In genomic region chr11:69837952-69838713, GRCm38 (mm10) we compare ENCODE assay signal across 7 mouse cellular contexts. TPM values are rescaled to one million over a fixed set of nuclear protein-coding genes. Genes with fewer than 3 reads are reported as not detected.
DNase-seq lines count a peak whose midpoint lies in the region; ATAC-seq and TF ChIP-seq lines count a peak whose summit lies in the region.

Gene Tmem256 (plus strand): TSS chr11:69838514.

- TF ChIP-seq POLR2A in small intestine, adult 2 months (IDR thresholded peaks at IDR 0.05; ENCODE audit: low read depth, low read length), result peak; percentile 78

- peak within 1 kb of the TSS; percentile 88 for H3K4me3 ChIP-seq in embryonic facial prominence, embryonic 10.5 days
- peak within 1 kb of the TSS; percentile 77 for H3K4me3 ChIP-seq in intestine, postnatal 0 days (ENCODE audit: low read depth, low read length)
- H3K4me3 ChIP-seq in midbrain, embryonic 12.5 days, result peak within 1 kb of the TSS; percentile 82
- peak within 1 kb of the TSS; percentile 76 for H3K4me3 ChIP-seq in small intestine, adult 2 months (ENCODE audit: low read depth, low read length)

- peak within 1 kb of the TSS; percentile 98 for H3K4me2 ChIP-seq in intestine, postnatal 0 days (replicated peaks; ENCODE audit: low read depth)
- H3K4me2 ChIP-seq in midbrain, embryonic 12.5 days (replicated peaks), result peak within 1 kb of the TSS; percentile 96

- intact Hi-C loops in left cerebral cortex, postnatal 4 days (cut with DNase I), result loop anchor here (5.0 kb wide), 1 partner anchor 36 kb away; the partner anchor contains the start of gene Fgf11

- 1% methylated on average over 34 of the region's 34 CpGs for WGBS in embryonic facial prominence, embryonic 10.5 days
- WGBS in intestine, postnatal 0 days, result under 1% methylated on average over 34 of the region's 34 CpGs
- WGBS in midbrain, embryonic 12.5 days, result under 1% methylated on average over 34 of the region's 34 CpGs
- WGBS in small intestine, adult 2 months, result under 1% methylated on average over 34 of the region's 34 CpGs

- TF ChIP-seq CTCF in intestine, postnatal 0 days (IDR thresholded peaks at IDR 0.05; ENCODE audit: low read depth), result no peak; the same call in 1 of the 2 replicates
- no peak for TF ChIP-seq CTCF in small intestine, adult 2 months (IDR thresholded peaks at IDR 0.05; ENCODE audit: extremely low read depth, insufficient read length, insufficient replicate concordance, low read depth, low read length)

- no peaks in the 10 kb centered on the region for H3K9me3 ChIP-seq in embryonic facial prominence, embryonic 10.5 days
- H3K9me3 ChIP-seq in intestine, postnatal 0 days (ENCODE audit: control insufficient read depth), result no peaks in the 10 kb centered on the region
- H3K9me3 ChIP-seq in midbrain, embryonic 12.5 days, result no peaks in the 10 kb centered on the region

- ATAC-seq in intestine, postnatal 0 days, result peak; percentile 94
- peak; percentile 86 for ATAC-seq in midbrain, embryonic 12.5 days (ENCODE audit: low FRiP score, low read depth)

- H3K27me3 ChIP-seq in embryonic facial prominence, embryonic 10.5 days (replicated peaks; ENCODE audit: low read depth, poor library complexity, severe bottlenecking), result peaks cover 38% of the 10 kb centered on the region
- peaks cover 15% of the 10 kb centered on the region; the same call in 1 of the 2 replicates for H3K27me3 ChIP-seq in intestine, postnatal 0 days (replicated peaks; ENCODE audit: control insufficient read depth, insufficient read depth, low read length)
- H3K27me3 ChIP-seq in midbrain, embryonic 12.5 days, result peaks cover 9% of the 10 kb centered on the region
- H3K27me3 ChIP-seq in small intestine, adult 2 months (ENCODE audit: control insufficient read depth, insufficient read depth, low read length), result peaks cover 12% of the 10 kb centered on the region

- peaks cover 58% of the 10 kb centered on the region for H3K4me1 ChIP-seq in embryonic facial prominence, embryonic 10.5 days
- H3K4me1 ChIP-seq in intestine, postnatal 0 days (replicated peaks; ENCODE audit: control insufficient read depth, insufficient read depth, low read length), result no peaks in the 10 kb centered on the region
- H3K4me1 ChIP-seq in midbrain, embryonic 12.5 days, result peaks cover 42% of the 10 kb centered on the region
- H3K4me1 ChIP-seq in small intestine, adult 2 months (ENCODE audit: control insufficient read depth, insufficient read depth, insufficient read length, low read length), result peaks cover 4% of the 10 kb centered on the region

- peaks cover 9% of the 10 kb centered on the region for H3K36me3 ChIP-seq in embryonic facial prominence, embryonic 10.5 days (replicated peaks)
- no peaks in the 10 kb centered on the region for H3K36me3 ChIP-seq in intestine, postnatal 0 days (ENCODE audit: control insufficient read depth, insufficient read depth)
- H3K36me3 ChIP-seq in midbrain, embryonic 12.5 days, result peaks cover 9% of the 10 kb centered on the region
- H3K36me3 ChIP-seq in small intestine, adult 2 months (ENCODE audit: control insufficient read depth, insufficient read depth, low read length), result no peaks in the 10 kb centered on the region

- peak within 1 kb of the TSS; percentile 79 for H3K9ac ChIP-seq in intestine, postnatal 0 days (ENCODE audit: low read depth, low read length)
- peak within 1 kb of the TSS; percentile 86 for H3K9ac ChIP-seq in midbrain, embryonic 12.5 days (replicated peaks)

- DNase-seq in adrenal gland, postnatal 10 days, result peak; percentile 94
- DNase-seq in embryonic facial prominence, embryonic 10.5 days (ENCODE audit: low spot score), result peak; percentile 96
- DNase-seq in gonadal fat pad, adult 2 months (ENCODE audit: low read depth), result peak; percentile 88
- DNase-seq in left cerebral cortex, postnatal 4 days, result peak; percentile 98

- peak within 1 kb of the TSS; percentile 90 for H3K27ac ChIP-seq in embryonic facial prominence, embryonic 10.5 days (replicated peaks)
- H3K27ac ChIP-seq in intestine, postnatal 0 days (ENCODE audit: low read depth, low read length), result peak within 1 kb of the TSS; percentile 80
- H3K27ac ChIP-seq in midbrain, embryonic 12.5 days (replicated peaks), result peak within 1 kb of the TSS; percentile 93
- H3K27ac ChIP-seq in small intestine, adult 2 months (ENCODE audit: insufficient read depth, low read depth, low read length), result peak within 1 kb of the TSS; percentile 63

RNA-seq across cellular contexts. Expression of gene Tmem256, which starts in this region (rescaled TPM):
- total RNA-seq in adrenal gland, postnatal 10 days (2021), result 100 to 1,000 TPM; 137 to 145 TPM
- 321 and 340 TPM in 2 replicates for polyA plus RNA-seq in embryonic facial prominence, embryonic 10.5 days (2016; fragmentation: Nextera tagmentation; extraction: Ambion mirVana)
- polyA plus RNA-seq in gonadal fat pad, adult 2 months (2012; rRNA removed), result 179 and 279 TPM in 2 replicates
- 584 and 590 TPM in 2 replicates for polyA plus RNA-seq in intestine, postnatal 0 days (2015; fragmentation: Nextera tagmentation; extraction: Ambion mirVana)
- total RNA-seq in left cerebral cortex, postnatal 4 days (2021), result 100 to 1,000 TPM; 140 to 155 TPM
- polyA plus RNA-seq in midbrain, embryonic 12.5 days (2016; fragmentation: Nextera tagmentation; extraction: Ambion mirVana), result 284 and 302 TPM in 2 replicates
- 98.8 and 99.3 TPM in 2 replicates for polyA plus RNA-seq in small intestine, adult 2 months (2012; rRNA removed)

Comparison
In these comparisons a context has a peak if more than half of its experiments do, and no peak if none do; other contexts are left out.
1. Peak in every context shown above with its lines: DNase-seq, ATAC-seq, H3K4me3 ChIP-seq and H3K27ac ChIP-seq.